Mouse (Mus musculus) 416B (cell line): ENCODE measurements around the gene Olfr263.
A peak's percentile ranks its signal among the peaks of the same experiment; 100 is the strongest.

ENCODE experiments used
- DNase-seq: peaks from one replicate; pipeline ENCODE4 v3.0.0; 2011; ENCODE audit warnings: low read depth

Olfr263 gene

DNA sequence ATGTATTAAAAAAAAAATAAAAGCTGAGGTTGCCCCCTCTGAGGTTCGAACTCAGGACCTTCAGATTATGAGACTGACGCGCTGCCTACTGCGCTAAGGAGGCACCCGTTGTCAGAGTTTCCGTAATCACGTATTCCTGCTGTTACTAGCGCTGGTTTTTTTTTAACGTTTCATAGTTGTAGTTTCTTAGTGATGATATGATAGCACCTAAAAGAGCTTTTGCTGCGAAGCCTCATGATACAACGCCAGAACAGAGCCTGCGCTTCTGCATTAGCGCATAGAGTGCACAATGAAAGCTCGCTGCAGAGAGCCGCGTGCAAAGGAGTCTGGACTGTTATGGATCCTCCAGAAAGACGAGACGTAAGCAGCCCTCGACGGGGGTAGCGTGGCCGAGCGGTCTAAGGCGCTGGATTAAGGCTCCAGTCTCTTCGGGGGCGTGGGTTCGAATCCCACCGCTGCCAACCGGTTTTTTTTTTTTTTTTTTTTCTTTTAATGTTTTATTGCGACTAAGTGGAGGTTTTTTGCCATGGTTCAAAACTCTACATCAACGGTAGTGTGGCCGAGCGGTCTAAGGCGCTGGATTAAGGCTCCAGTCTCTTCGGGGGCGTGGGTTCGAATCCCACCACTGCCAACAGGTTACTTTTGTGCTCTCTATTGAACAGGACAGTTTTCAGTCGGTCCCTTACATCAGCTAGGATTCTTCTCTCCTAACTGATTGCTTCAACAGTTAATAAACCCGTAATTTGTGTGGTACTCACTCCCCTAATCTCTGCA lies 40.4 kb downstream of the Olfr263 start:
- DNase-seq = peak; percentile 93

GRCm38 (mm10) chr13:21170431-21171155 lies 41.2 kb downstream of the Olfr263 start:
- DNase-seq = no peak

- DNase-seq = no peak
These were observed 41.7 kb downstream of the Olfr263 start for GRCm38 (mm10) chr13:21171156-21171530.

- peak; percentile 85 for DNase-seq
These were observed 42.2 kb downstream of the Olfr263 start for GRCm38 (mm10) chr13:21171600-21172150.

DNA sequence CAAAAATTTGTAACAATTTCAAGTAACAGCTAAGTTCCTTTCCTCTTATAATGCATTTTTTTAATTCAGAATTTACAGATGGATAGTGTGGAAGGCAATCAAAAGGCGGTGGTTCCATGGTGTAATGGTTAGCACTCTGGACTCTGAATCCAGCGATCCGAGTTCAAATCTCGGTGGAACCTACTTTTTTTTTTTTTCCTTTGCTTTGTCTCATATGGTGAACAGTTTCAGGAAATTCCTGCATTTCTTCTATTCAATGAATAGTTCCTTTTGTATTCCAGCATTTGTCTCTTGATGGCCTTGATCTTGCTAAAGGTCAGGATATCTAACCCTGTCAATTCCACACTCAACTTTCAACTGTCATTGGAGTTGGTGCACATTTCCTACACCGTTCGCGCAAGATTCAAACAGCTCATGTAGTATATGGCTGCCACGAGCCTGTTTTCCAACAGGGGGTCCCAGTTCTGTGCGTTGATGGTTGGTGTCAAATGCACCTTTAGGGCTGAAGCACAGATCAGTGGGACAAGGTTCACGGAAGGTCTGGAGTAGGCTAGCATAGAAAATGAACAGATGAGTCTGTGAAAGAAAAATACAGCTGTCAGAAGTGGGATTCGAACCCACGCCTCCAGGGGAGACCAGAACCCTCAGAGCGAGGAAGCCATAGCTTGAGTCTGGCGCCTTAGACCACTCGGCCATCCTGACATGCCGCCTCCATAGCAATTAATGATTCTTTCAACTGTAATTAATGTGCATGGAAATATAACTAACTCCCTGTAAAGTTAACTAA lies 43.0 kb downstream of the Olfr263 start:
- peak; percentile 92 for DNase-seq

- peak; percentile 41 for DNase-seq
These were observed 43.6 kb downstream of the Olfr263 start for GRCm38 (mm10) chr13:21173072-21173471.

- no peak for DNase-seq
These were observed 47.3 kb downstream of the Olfr263 start for GRCm38 (mm10) chr13:21176733-21177132.

- DNase-seq = no peak
These were observed 48.2 kb downstream of the Olfr263 start for GRCm38 (mm10) chr13:21177657-21178056.

GRCm38 (mm10) chr13:21178364-21178763 lies 48.9 kb downstream of the Olfr263 start:
- no peak for DNase-seq

DNA sequence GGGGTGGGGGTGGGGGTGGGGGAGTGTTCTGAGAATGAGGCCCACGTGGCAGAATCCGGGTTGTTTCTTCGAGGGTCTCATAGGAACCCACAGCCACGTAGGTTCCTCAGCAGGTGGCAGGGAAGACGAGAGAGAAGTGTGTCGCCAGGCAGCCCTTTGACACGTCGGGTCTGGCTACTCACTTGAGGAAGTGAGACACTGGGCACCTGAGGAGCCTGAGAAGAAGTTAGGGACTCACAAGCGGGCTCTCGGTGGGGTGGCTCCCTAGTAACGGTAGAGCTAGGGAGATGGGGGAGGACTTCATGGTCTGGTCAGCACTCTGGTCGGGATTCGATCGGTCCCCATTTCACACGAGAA lies 49.9 kb downstream of the Olfr263 start, which contains the start of gene Trim27:
TSS of gene Trim27 (plus strand) at position 79 of the 357 bp plus-strand sequence.
- DNase-seq = no peak

DNA sequence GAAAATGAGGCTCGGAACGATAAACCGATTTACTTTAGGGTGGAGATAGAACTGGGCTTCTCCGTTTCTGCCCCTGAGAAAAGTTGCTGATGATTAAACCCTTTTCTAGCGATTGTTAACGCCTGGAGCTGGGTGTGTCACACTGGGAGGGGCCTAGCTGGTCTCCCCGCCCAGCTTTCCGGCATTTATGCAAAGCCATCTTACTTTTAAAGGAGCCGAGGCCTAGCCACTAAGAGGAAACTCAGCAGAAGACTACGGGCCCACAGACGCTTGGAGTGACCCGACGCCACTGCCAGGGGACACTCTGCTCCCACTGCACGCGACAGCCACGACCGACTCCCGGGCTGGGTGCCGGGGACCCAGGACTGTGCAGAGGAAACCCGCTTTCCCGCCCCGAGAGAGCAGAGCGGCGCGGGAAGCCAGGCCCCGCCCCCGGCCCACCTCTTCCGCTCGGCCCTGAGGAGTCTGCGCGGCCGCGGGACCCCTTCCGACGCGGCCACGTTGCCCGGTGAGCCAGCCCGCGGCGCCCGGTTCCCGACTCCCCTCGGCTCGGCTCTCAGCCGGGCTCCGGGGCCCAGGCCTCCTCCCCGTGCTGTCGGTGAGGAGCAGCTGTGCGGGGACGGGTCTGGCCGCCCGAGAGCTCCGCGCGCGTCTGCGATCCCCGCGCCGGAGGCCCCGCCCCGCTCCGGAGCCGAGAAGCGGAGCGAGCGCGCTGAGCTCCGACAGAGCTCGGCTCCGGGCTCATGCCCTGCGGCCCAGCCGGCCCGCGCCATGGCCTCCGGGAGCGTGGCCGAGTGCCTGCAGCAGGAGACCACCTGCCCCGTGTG lies 50.5 kb downstream of the Olfr263 start:
- DNase-seq = peak; percentile 95

GRCm38 (mm10) chr13:21180551-21181530 lies 51.4 kb downstream of the Olfr263 start:
- peak; percentile 68 for DNase-seq

GRCm38 (mm10) chr13:21181996-21182395 lies 52.6 kb downstream of the Olfr263 start:
- DNase-seq = no peak

DNA sequence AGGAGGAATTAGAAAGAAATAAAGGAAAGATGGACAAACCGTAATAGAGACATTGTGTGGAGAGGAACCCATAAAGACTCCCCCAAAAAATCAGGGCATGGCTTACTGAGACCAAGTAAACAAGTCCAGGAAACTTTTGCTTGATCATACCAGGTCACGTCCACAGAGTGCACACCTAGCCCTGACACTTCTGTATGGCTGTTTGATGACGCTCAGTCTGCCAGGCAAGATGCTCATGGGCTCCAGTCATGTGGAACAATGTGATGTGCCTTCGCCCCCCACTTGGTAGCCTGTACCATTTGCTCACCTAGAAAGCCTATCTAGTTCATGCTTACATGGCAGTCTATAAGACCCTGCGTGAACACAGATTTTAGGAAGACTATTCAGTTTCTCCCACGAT lies 53.6 kb downstream of the Olfr263 start:
- no peak for DNase-seq

DNA sequence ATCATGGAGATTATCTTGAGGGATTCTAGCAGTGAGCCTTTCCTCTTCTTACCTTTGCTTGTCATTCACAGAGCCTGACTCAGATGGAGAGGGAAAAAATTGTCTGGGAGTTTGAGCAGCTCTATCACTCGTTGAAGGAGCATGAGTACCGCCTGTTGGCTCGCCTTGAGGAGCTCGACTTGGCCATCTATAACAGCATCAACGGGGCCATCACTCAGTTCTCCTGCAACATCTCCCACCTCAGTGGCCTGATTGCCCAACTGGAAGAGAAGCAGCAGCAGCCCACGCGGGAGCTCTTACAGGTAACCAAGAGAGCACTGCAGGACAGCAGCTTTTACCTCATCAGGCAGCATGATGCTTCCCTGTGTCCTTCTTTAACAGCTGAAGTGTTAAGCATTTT lies 54.2 kb downstream of the Olfr263 start:
- no peak for DNase-seq

- DNase-seq = no peak
These were observed 56.1 kb downstream of the Olfr263 start for GRCm38 (mm10) chr13:21185521-21185920.
